Mouse (Mus musculus) limb, embryonic 14.5 days (tissue): Measurements from ENCODE around the gene Ubtd2. TPM values are rescaled to one million over a fixed set of nuclear protein-coding genes. Genes with fewer than 3 reads are reported as not detected.

Source experiments
- ATAC-seq: fragments of 200-750 bp; cut with Nextera tagmentation; 2 replicates; pipeline ENCODE4 v1.8.0; 2017; ENCODE audit warnings: low read depth, moderate number of reproducible peaks, moderate TSS enrichment; ENCODE audit not compliant: low FRiP score
- DNase-seq: peaks from one replicate; pipeline ENCODE4 v3.0.0-alpha.2; 2015; ENCODE audit warnings: low spot score
- H3K27ac ChIP-seq: fragments of 300-500 bp; sonication (generic); replicated peaks from 2 replicates; pipeline ENCODE4 v1.5.1; 2014; ENCODE audit warnings: low read depth, mild to moderate bottlenecking, low read length, moderate library complexity, mixed read lengths
- H3K27me3 ChIP-seq: fragments of 300-500 bp; sonication (generic); 2 replicates; pipeline ENCODE4 v1.6.1; 2014; ENCODE audit warnings: low read length, mixed read lengths; ENCODE audit not compliant: control insufficient read depth, insufficient read depth
- H3K36me3 ChIP-seq: fragments of 300-500 bp; sonication (generic); 2 replicates; pipeline ENCODE4 v1.6.1; 2014; ENCODE audit warnings: mild to moderate bottlenecking, low read length, moderate library complexity, mixed read lengths; ENCODE audit not compliant: control insufficient read depth, insufficient read depth
- H3K4me1 ChIP-seq: fragments of 300-500 bp; sonication (generic); 2 replicates; pipeline ENCODE4 v1.6.1; 2014; ENCODE audit warnings: antibody characterized with exemption, low read length, mixed read lengths; ENCODE audit not compliant: control insufficient read depth, insufficient read depth
- H3K4me2 ChIP-seq: fragments of 300-500 bp; sonication (generic); replicated peaks from 2 replicates; pipeline ENCODE4 v1.6.1; 2014; ENCODE audit warnings: low read depth, mild to moderate bottlenecking, low read length, moderate library complexity; ENCODE audit not compliant: severe bottlenecking
- H3K4me3 ChIP-seq: fragments of 300-500 bp; sonication (generic); replicated peaks from 2 replicates; pipeline ENCODE4 v1.5.1; 2014; ENCODE audit warnings: low read length
- H3K9ac ChIP-seq: fragments of 300-500 bp; sonication (generic); 2 replicates; pipeline ENCODE4 v1.6.1; 2014; ENCODE audit warnings: mild to moderate bottlenecking, low read depth, low read length, moderate library complexity; ENCODE audit not compliant: severe bottlenecking
- H3K9me3 ChIP-seq: fragments of 300-500 bp; sonication (generic); 2 replicates; pipeline ENCODE4 v1.6.1; 2016; ENCODE audit warnings: low read length; ENCODE audit not compliant: control insufficient read depth
- POLR2A ChIP-seq: fragments of 200-500 bp; IDR thresholded peaks from 2 replicates; pipeline ENCODE4 v1.8.0; 2012; ENCODE audit warnings: inconsistent platforms, mild to moderate bottlenecking, moderate library complexity, borderline replicate concordance; ENCODE audit not compliant: insufficient read depth, insufficient read length; ENCODE audit errors: extremely low read depth
- WGBS: fragments of 180-500 bp; shearing (Covaris S2); extraction: QIAGEN DNeasy Blood & Tissue Kit; methylation state at CpG from one replicate; pipeline ENCODE4 v1.1.7; 2014; 5-methylcytosine and 5-hydroxymethylcytosine counted together
- polyA plus RNA-seq, 2 experiments: library from polyadenylated mRNA; depleted of rRNA in 1 of 2; stranded (reverse) in 1 of 2; unstranded in 1 of 2; fragments of >200 nt; fragmentation: Nextera tagmentation in 1 of 2; extraction: Ambion mirVana in 1 of 2; gene quantifications; 2 replicates each; pipeline versions ENCODE4 v1.2.1 to v1.2.3; 2012 to 2014

The Ubtd2 gene
- polyA plus RNA-seq, 2 experiments = 78.1 to 107 TPM

DNA sequence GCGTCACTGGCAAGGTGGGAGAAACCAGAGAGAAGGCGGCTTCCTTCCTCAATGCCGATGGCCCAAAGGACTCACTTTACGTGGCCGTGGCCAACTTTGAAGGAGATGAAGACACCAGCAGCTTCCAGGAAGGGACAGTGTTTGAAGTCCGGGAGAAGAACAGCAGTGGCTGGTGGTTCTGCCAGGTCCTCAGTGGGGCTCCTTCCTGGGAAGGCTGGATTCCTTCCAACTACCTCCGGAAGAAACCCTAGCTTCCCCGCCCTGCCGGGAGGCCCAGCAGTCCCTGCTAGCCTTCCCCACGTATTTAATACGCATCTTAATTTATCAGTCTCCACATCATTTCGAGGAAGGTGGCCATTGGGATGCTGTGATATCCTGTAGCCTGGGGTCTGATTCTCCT is 31.9 kb upstream of the Ubtd2 start:
- ATAC-seq = no peak
- 81% methylated on average over 12 of the region's 12 CpGs for WGBS
- Histone ChIP-seq H3K4me2 (no peak overlapping the region), H3K27ac (no peak overlapping the region), H3K36me3 (peaks cover 71% of the 10 kb centered on the region), H3K27me3 (no peaks in the 10 kb centered on the region), H3K9ac (no peak overlapping the region), H3K4me1 (no peaks in the 10 kb centered on the region), H3K9me3 (no peaks in the 10 kb centered on the region), H3K4me3 (no peak overlapping the region)
- no peak for TF ChIP-seq POLR2A
- DNase-seq = no peak

DNA sequence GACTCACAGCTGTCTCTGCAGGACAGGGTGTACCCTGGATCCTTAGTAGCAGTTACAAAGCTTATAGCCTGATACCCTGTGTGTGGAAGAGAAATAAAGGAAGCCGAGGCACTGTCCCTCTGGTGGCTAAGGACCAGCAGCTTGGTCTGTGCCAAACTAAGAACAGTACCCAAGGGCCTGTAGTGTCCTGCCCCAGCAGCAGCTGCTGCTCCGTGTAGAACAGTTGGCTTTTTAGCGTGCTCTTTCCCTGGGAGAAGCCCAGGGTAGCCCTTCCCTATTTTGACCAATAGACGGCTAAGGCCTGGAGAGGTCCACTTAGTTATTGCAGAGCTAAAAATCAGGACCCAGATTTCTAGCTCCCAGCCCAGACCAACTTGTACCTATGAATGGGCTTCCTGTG is 30.6 kb upstream of the Ubtd2 start:
- TF ChIP-seq POLR2A = no peak
- Histone ChIP-seq H3K27ac (no peak overlapping the region), H3K4me1 (no peaks in the 10 kb centered on the region), H3K4me3 (no peak overlapping the region), H3K27me3 (no peaks in the 10 kb centered on the region), H3K4me2 (no peak overlapping the region), H3K9me3 (no peaks in the 10 kb centered on the region), H3K36me3 (peaks cover 62% of the 10 kb centered on the region), H3K9ac (no peak overlapping the region)
- no peak for ATAC-seq
- DNase-seq = no peak
- WGBS = 84% methylated on average over 4 of the region's 4 CpGs

DNA sequence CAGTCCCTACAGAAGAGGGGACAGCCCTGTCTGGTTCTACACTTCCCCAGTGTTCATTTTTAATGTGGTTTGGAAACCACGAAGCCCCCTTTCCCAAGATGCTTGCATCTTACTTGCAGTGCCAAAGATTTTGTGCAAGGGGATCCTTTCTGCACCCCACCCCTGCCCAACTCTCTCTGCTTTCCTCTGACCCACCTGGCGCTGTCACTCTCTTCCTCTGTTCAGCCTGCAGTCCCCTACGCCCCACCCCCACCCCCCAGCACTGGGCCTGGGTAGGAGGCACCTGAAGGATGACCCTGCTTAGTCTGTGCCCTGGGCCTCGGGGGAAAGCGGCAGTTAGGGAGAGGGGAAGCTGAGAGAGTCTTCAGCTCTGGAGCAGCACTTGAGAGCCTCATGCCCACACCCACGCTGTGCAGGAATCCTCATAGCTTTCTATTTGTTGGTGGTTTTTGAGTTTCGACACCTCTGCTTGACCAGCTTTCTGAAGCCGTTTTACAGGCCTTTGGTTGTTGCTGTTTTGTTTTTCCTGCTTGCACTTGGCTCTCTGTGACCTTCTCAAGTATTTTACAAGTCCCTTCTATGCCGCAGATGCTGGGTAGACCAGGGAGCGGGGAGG is 30.0 kb upstream of the Ubtd2 start:
- peaks cover 57% of the 10 kb centered on the region for H3K36me3 ChIP-seq
- ATAC-seq = peak; percentile 62
- no peak overlapping the region for H3K9ac ChIP-seq

DNA sequence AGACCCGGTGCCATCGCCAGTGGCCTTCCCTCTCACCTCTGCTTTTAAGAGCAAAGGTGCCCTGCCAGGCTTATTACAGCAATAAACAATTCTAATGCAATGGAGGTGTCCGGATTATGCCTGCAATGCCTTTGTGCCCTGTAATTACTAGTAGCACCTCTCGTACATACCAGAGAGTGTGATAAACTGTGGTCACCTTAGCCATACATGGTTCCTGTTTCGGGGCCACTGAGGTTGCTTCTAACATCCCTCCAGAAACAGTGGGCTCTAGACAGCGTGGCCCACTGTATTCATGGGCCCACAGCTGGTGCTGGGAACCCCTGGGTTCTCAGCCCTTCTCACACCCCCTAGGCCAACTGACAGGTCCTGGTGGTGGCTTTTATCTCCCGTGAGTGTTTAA is 27.6 kb upstream of the Ubtd2 start:
- Histone ChIP-seq H3K27me3 (no peaks in the 10 kb centered on the region), H3K4me1 (no peaks in the 10 kb centered on the region), H3K36me3 (peaks cover 34% of the 10 kb centered on the region), H3K4me2 (no peak overlapping the region), H3K4me3 (no peak overlapping the region), H3K27ac (no peak overlapping the region), H3K9me3 (no peaks in the 10 kb centered on the region), H3K9ac (no peak overlapping the region)
- no peak for TF ChIP-seq POLR2A
- ATAC-seq (no peak), DNase-seq (no peak)
- 68% methylated on average over 7 of the region's 7 CpGs for WGBS

More for the DNA sequence above, 30.0 kb upstream of the Ubtd2 start:
- no peak for TF ChIP-seq POLR2A
- DNase-seq = no peak
- Histone ChIP-seq H3K9me3 (no peaks in the 10 kb centered on the region), H3K4me1 (no peaks in the 10 kb centered on the region), H3K4me2 (no peak overlapping the region), H3K4me3 (no peak overlapping the region), H3K27me3 (no peaks in the 10 kb centered on the region), H3K27ac (no peak overlapping the region)
- 76% methylated on average over 10 of the region's 10 CpGs for WGBS

DNA sequence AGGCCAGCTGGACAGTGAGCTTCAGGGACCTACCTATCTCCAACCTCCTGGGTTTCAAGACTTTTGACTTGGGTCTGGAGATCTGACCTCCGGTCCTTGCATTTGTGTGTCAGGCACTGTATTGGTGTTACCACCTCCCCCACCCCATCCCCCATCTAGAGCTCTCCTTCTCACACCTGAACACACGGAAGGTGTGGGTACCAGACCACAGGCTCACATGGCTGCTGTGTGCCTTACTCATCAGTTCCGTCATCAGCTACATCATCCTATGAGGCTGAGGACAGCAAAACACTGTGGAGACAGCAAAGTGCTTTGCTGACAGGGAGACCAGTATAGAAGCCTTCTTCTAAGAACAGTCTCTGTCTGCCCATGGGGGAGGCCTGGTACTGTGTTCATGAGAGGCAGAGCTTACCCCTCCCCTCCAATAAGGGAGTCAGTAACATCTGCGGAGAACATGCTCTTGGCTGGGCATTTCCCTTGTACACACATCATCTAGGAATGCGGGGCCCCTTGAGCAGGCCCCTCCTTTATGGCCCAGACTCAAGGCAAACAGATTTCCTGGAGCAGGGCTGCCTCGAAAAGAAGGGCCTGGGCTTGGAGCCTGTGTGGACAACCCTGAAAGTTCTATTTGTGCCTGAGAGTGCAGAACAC is 19.6 kb upstream of the Ubtd2 start:
- H3K9ac ChIP-seq = no peak overlapping the region
- 40% methylated on average over 6 of the region's 6 CpGs for WGBS

DNA sequence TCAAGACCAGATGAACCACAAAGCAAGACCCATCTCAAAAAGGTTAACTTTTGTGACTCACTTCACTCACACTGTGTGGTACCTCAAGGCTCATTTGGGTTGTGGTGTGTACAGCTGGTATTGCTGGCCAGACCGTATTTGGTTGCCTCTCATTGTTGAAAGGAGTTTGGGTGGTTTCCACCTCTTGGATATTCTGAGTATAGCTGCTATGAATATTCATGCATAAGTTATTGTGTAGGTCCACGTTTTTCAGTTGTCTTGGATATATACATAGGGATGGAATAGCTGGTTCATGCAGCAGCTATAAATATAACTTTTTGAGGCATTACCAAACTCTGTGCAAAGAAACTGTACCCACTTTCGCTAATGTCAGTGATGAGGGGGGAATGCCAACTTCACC is 12.6 kb upstream of the Ubtd2 start:
- Histone ChIP-seq H3K4me1 (no peaks in the 10 kb centered on the region), H3K9me3 (no peaks in the 10 kb centered on the region), H3K9ac (no peak overlapping the region), H3K27ac (no peak overlapping the region), H3K36me3 (no peaks in the 10 kb centered on the region), H3K4me3 (no peak overlapping the region), H3K27me3 (no peaks in the 10 kb centered on the region), H3K4me2 (no peak overlapping the region)
- ATAC-seq (no peak), DNase-seq (no peak)
- 71% methylated on average over 3 of the region's 3 CpGs for WGBS
- no peak for TF ChIP-seq POLR2A

More for the DNA sequence above, 19.6 kb upstream of the Ubtd2 start:
- DNase-seq (peak; percentile 89), ATAC-seq (peak; percentile 91)
- Histone ChIP-seq H3K4me2 (no peak overlapping the region), H3K36me3 (no peaks in the 10 kb centered on the region), H3K27ac (peak overlapping the region; percentile 67), H3K4me1 (peaks cover 12% of the 10 kb centered on the region), H3K9me3 (no peaks in the 10 kb centered on the region), H3K27me3 (no peaks in the 10 kb centered on the region), H3K4me3 (no peak overlapping the region)
- no peak for TF ChIP-seq POLR2A
